Mouse (Mus musculus): ENCODE data around the gene Rnf20.

GRCm38 (mm10) chr4:49662231-49662630 is 30.4 kb downstream of the Rnf20 start:
- TF ChIP-seq MAX (IDR thresholded peaks at IDR 0.05; ENCODE audit: low read depth), result no peak
- no peak for TF ChIP-seq POLR2A (IDR thresholded peaks at IDR 0.05; ENCODE audit: insufficient read length, low read depth)
- TF ChIP-seq POLR2AphosphoS2 (IDR thresholded peaks at IDR 0.05; ENCODE audit: insufficient read length, low read depth), result no peak
- TF ChIP-seq E2F4 (IDR thresholded peaks at IDR 0.05; ENCODE audit: insufficient read depth), result no peak
- TF ChIP-seq MYOG (IDR thresholded peaks at IDR 0.05; ENCODE audit: control insufficient read depth in 1 of 3, insufficient read depth in 1 of 3, insufficient read length in 2 of 3, low read depth in 2 of 3), result no peak
- no peak for TF ChIP-seq MYOD1 (IDR thresholded peaks at IDR 0.05; ENCODE audit: control insufficient read depth in 1 of 3, insufficient read length in 2 of 3, low read depth in 2 of 3)
- TF ChIP-seq USF1 (IDR thresholded peaks at IDR 0.05; ENCODE audit: low read depth), result no peak
- no peak for TF ChIP-seq REST (IDR thresholded peaks at IDR 0.05; ENCODE audit: insufficient read depth, insufficient read length)
- TF ChIP-seq CEBPB (IDR thresholded peaks at IDR 0.05; ENCODE audit: insufficient read depth, poor library complexity, severe bottlenecking), result no peak
- no peak for TF ChIP-seq TCF12 (IDR thresholded peaks at IDR 0.05; ENCODE audit: insufficient read depth, poor library complexity, severe bottlenecking)
- no peak for TF ChIP-seq SRF (IDR thresholded peaks at IDR 0.05; ENCODE audit: control insufficient read depth, insufficient read length, low read depth)
